Mouse (Mus musculus): ENCODE results near the gene Medag. TPM values are rescaled to one million over a fixed set of nuclear protein-coding genes. Genes with fewer than 3 reads are reported as not detected.

The Medag gene
- polyA plus RNA-seq, 1 experiment from 2014 or later, result 0.21 TPM

DNA sequence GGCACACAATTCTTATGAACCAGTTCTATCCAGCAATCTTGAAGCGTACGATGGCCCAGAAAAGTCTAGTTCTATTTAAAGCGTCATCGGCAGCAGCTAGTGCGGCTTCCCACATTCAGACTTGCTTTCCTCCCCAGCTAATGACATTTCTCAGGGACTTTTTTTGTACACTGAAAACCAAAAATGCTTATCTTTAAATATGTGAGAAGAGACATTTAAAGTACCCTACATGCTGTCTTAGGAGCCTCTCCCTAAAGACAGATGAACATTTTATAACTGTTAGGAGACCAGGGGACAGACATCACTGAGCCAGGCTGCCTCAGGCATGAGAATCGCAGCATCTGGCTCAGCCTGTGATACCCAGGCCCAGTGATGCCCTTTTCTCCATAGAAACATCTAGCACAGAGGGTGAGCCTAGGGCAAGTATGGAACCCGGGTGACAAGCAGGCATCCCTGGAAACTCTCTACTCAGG lies 39.7 kb downstream of the Medag start:
- no peak for ATAC-seq
- 63% methylated on average over 7 of the region's 7 CpGs for WGBS (ENCODE audit: insufficient replicate concordance)
- TF ChIP-seq EP300 (IDR thresholded peaks at IDR 0.05; ENCODE audit: low read depth) (no peak), CTCF (IDR thresholded peaks at IDR 0.05; ENCODE audit: low read depth) (no peak)
- DNase-seq, result no peak
- H3K9me3 ChIP-seq (ENCODE audit: low read length), result no peaks in the 10 kb centered on the region
- no peak overlapping the region for H3K4me3 ChIP-seq (ENCODE audit: low read depth, low read length)
- no peaks in the 10 kb centered on the region for H3K36me3 ChIP-seq (replicated peaks; ENCODE audit: insufficient read depth, low read length)
- H3K9ac ChIP-seq (replicated peaks), result no peak overlapping the region
- no peak overlapping the region for H3K27ac ChIP-seq (ENCODE audit: low read depth)
- no peaks in the 10 kb centered on the region for H3K4me1 ChIP-seq (ENCODE audit: insufficient read depth)
- no peak overlapping the region for H3K4me2 ChIP-seq (ENCODE audit: low read depth, low read length)
- no peaks in the 10 kb centered on the region for H3K27me3 ChIP-seq (ENCODE audit: insufficient read depth, low read length)

DNA sequence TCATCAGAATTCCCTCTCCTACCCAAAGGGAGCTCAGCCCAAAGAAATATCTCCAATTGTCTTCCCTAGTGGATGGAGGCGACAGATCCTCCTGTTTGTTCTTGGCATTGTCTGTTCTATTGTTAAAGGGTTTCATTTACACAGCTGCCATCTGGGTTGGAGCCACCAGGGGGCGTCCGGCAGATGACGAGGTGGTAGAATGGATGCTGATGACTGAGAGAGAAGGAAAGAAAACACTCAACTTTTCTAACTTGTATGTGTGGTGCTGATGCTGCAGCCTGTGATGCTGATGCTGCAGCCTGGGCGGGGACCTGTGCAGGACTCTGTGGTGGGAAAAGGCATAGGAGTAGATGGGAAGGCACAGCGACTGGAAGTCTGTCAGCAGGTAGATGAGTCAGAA lies 42.7 kb downstream of the Medag start:
- Histone ChIP-seq H3K27me3 (ENCODE audit: insufficient read depth, low read length) (no peaks in the 10 kb centered on the region), H3K27ac (ENCODE audit: low read depth) (no peak overlapping the region), H3K9me3 (ENCODE audit: low read length) (no peaks in the 10 kb centered on the region), H3K4me3 (ENCODE audit: low read depth, low read length) (no peak overlapping the region), H3K36me3 (replicated peaks; ENCODE audit: insufficient read depth, low read length) (no peaks in the 10 kb centered on the region), H3K4me1 (ENCODE audit: insufficient read depth) (no peaks in the 10 kb centered on the region), H3K4me2 (ENCODE audit: low read depth, low read length) (no peak overlapping the region), H3K9ac (replicated peaks) (no peak overlapping the region)
- 22% methylated on average over 6 of the region's 6 CpGs for WGBS (ENCODE audit: insufficient replicate concordance)
- DNase-seq (peak; percentile 71), ATAC-seq (no peak)
- TF ChIP-seq EP300 (IDR thresholded peaks at IDR 0.05; ENCODE audit: low read depth) (no peak), CTCF (IDR thresholded peaks at IDR 0.05; ENCODE audit: low read depth) (peak; percentile 83)

DNA sequence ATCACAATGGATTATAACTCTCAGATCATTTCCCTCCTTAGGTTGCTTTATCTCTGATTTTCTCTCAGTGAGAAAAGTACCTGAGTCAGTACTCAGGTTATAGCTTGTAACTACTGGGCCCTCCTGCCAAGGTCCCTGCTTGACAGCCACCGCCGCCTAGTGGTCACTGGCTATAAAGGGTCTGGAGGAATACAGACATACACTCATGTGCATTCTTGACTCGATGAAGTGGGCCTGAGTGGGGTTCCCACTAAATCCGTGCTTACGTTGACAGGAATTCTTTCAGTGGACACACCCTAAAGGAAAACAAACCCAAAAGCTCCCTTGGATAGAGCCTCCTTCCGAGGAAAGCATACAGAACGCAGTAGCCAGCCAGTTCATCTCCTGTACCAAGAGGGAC lies 45.0 kb downstream of the Medag start:
- 85% methylated on average over 7 of the region's 7 CpGs for WGBS (ENCODE audit: insufficient replicate concordance)
- Histone ChIP-seq H3K4me3 (ENCODE audit: low read depth, low read length) (no peak overlapping the region), H3K9me3 (ENCODE audit: low read length) (no peaks in the 10 kb centered on the region), H3K4me1 (ENCODE audit: insufficient read depth) (no peaks in the 10 kb centered on the region), H3K27ac (ENCODE audit: low read depth) (no peak overlapping the region), H3K36me3 (replicated peaks; ENCODE audit: insufficient read depth, low read length) (no peaks in the 10 kb centered on the region), H3K4me2 (ENCODE audit: low read depth, low read length) (no peak overlapping the region), H3K9ac (replicated peaks) (no peak overlapping the region), H3K27me3 (ENCODE audit: insufficient read depth, low read length) (no peaks in the 10 kb centered on the region)
- DNase-seq, result no peak
- TF ChIP-seq EP300 (IDR thresholded peaks at IDR 0.05; ENCODE audit: low read depth), result no peak
- TF ChIP-seq CTCF (IDR thresholded peaks at IDR 0.05; ENCODE audit: low read depth), result peak; percentile 38
- no peak for ATAC-seq

DNA sequence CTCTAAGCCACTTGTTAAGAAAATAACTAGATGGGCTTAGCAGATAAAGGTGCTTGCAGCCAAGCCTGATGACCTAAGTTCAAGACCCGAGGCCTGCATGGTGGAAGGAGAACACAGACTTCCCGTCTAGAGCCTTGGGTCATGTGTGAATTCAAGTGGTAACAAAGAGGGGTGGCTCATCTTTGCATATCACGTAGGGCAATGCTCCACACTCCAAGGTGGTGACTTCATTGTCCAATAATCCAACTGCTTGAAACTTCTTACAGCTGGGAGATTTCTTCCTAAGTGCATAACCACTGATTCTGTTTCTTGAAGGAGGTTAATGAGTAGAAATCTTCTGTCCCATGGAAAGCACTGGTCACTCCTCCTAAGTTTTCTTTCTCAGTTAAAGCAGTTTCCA lies 50.5 kb downstream of the Medag start:
- no peak for ATAC-seq
- no peak overlapping the region for H3K4me3 ChIP-seq (ENCODE audit: low read depth, low read length)
- no peak overlapping the region for H3K27ac ChIP-seq (ENCODE audit: low read depth)
- H3K27me3 ChIP-seq (ENCODE audit: insufficient read depth, low read length), result no peaks in the 10 kb centered on the region
- WGBS (ENCODE audit: insufficient replicate concordance), result 73% methylated on average over 3 of the region's 3 CpGs
- no peak for DNase-seq
- H3K9ac ChIP-seq (replicated peaks), result no peak overlapping the region
- no peaks in the 10 kb centered on the region for H3K36me3 ChIP-seq (replicated peaks; ENCODE audit: insufficient read depth, low read length)
- no peaks in the 10 kb centered on the region for H3K4me1 ChIP-seq (ENCODE audit: insufficient read depth)
- H3K4me2 ChIP-seq (ENCODE audit: low read depth, low read length), result no peak overlapping the region
- H3K9me3 ChIP-seq (ENCODE audit: low read length), result no peaks in the 10 kb centered on the region
- no peak for TF ChIP-seq CTCF (IDR thresholded peaks at IDR 0.05; ENCODE audit: low read depth)
- TF ChIP-seq EP300 (IDR thresholded peaks at IDR 0.05; ENCODE audit: low read depth), result no peak

DNA sequence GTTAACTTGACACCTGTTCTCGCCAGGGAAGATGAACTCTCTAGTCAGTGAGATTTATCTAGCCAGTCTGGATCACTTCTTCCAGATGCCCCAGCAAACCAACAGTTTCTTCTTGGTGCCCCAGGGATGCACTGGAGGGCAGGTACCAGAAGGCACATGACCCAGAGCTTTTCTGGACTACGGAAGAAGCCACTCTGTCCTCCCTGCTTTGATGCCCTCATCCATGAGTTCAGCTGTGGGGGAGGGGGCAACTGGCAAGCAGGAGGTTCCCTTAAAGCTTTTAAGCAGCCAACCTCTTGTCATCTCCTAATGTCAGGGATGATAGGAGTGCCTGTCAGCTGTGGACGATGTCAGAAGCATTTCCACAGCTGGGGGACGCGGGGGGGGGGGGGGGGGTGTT lies 53.8 kb downstream of the Medag start:
- Histone ChIP-seq H3K4me3 (ENCODE audit: low read depth, low read length) (no peak overlapping the region), H3K9ac (replicated peaks) (no peak overlapping the region)

DNA sequence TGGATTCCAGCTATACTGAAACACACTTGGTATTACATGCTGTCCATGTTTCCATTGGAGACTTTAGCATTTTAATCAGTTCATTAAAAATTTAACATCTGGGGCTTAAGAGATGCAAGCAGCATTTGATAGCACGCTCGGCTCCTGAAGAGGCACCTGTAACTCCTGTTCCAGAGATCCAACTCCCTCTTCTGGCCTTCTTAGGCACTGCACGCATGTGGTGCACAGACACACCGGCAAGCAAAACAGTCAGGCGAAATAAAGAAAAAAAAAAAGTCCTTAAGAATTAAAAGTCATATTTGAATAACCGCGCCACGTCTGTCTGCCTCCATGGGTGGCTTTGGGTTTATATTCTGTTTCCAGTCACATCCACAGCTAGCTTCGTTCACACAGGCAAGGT lies 62.6 kb downstream of the Medag start:
- 90% methylated on average over 9 of the region's 9 CpGs for WGBS (ENCODE audit: insufficient replicate concordance)
- Histone ChIP-seq H3K36me3 (replicated peaks; ENCODE audit: insufficient read depth, low read length) (no peaks in the 10 kb centered on the region), H3K9ac (replicated peaks) (no peak overlapping the region), H3K27ac (ENCODE audit: low read depth) (no peak overlapping the region), H3K4me3 (ENCODE audit: low read depth, low read length) (no peak overlapping the region), H3K27me3 (ENCODE audit: insufficient read depth, low read length) (no peaks in the 10 kb centered on the region), H3K4me2 (ENCODE audit: low read depth, low read length) (no peak overlapping the region), H3K4me1 (ENCODE audit: insufficient read depth) (no peaks in the 10 kb centered on the region), H3K9me3 (ENCODE audit: low read length) (no peaks in the 10 kb centered on the region; the same call in 1 of the 2 replicates)
- no peak for ATAC-seq
- TF ChIP-seq CTCF (IDR thresholded peaks at IDR 0.05; ENCODE audit: low read depth), result no peak
- TF ChIP-seq EP300 (IDR thresholded peaks at IDR 0.05; ENCODE audit: low read depth), result no peak
- DNase-seq, result no peak

More for the DNA sequence above, 53.8 kb downstream of the Medag start:
- no peaks in the 10 kb centered on the region for H3K9me3 ChIP-seq (ENCODE audit: low read length)
- H3K4me2 ChIP-seq (ENCODE audit: low read depth, low read length), result no peak overlapping the region
- ATAC-seq (no peak), DNase-seq (no peak)
- H3K36me3 ChIP-seq (replicated peaks; ENCODE audit: insufficient read depth, low read length), result no peaks in the 10 kb centered on the region
- WGBS (ENCODE audit: insufficient replicate concordance), result 39% methylated on average over 4 of the region's 5 CpGs
- no peaks in the 10 kb centered on the region for H3K27me3 ChIP-seq (ENCODE audit: insufficient read depth, low read length)
- H3K4me1 ChIP-seq (ENCODE audit: insufficient read depth), result no peaks in the 10 kb centered on the region
- TF ChIP-seq EP300 (IDR thresholded peaks at IDR 0.05; ENCODE audit: low read depth) (no peak), CTCF (IDR thresholded peaks at IDR 0.05; ENCODE audit: low read depth) (no peak)
- no peak overlapping the region for H3K27ac ChIP-seq (ENCODE audit: low read depth)

Measured in liver, postnatal 0 days (tissue).